Mouse (Mus musculus) right cerebral cortex, postnatal 4 days (tissue): ENCODE results near the gene Tmed10.

Experiments
- DNase-seq: peaks from one replicate; pipeline ENCODE4 v3.0.0-alpha.2; 2022

The Tmed10 gene

GRCm38 (mm10) chr12:85305247-85305892 is 69.3 kb downstream of the Tmed10 start:
- DNase-seq: peak; percentile 88

GRCm38 (mm10) chr12:85304725-85305124 is 69.9 kb downstream of the Tmed10 start:
- DNase-seq: no peak

GRCm38 (mm10) chr12:85303256-85303655 is 71.4 kb downstream of the Tmed10 start:
- no peak for DNase-seq

DNA sequence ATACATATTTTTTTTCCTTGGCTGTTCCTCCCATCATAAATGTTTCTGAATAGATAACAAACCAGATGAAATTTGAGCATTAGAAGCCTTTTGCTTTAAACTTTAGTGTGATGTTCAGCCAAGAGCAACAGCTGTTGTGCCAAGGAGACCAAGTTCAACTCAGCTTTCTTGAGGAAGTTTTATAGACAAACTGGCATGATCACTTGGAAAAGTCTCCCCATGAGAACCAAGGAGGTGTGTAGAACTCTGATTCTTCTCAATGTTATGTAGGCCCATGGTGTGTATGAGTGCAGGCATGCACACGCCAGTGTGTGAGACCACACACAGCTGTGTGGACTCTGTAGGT is 75.8 kb downstream of the Tmed10 start:
- no peak for DNase-seq

DNA sequence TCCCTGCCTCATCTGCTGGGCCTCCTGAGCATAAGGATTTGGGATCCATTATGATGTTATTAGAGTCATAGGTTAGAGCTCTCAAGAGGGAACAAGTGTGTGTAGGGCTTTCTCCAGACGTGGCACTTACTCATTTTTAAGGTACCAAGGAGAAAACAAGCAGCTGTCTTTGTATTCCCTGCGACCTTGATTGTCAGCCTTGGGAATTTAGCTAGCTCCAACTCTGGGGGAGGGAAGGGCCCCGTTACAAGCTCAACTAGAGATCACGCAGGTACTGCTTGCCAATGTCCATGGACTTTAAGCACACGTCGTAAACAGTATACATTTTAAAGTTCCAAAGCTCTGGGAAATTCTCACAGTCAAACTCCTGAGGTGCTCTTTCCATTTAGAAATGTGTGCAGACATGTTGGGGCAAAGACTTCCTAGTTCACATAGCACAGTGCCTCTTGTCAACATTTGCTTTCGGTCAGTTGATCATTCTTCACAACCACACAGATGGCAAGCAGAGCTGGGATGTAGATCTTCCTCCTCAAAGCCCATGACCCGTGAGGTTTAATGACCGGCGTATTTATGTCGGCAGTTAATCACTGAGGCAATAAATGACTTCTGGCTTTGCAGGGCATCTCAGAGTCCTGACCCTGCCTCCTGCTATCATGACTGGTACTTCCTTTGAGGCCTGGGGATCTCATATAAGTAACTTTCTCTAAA is 76.4 kb downstream of the Tmed10 start:
- DNase-seq: no peak

GRCm38 (mm10) chr12:85297345-85297997 is 77.2 kb downstream of the Tmed10 start:
- no peak for DNase-seq

GRCm38 (mm10) chr12:85296915-85297314 is 77.7 kb downstream of the Tmed10 start:
- DNase-seq: no peak

DNA sequence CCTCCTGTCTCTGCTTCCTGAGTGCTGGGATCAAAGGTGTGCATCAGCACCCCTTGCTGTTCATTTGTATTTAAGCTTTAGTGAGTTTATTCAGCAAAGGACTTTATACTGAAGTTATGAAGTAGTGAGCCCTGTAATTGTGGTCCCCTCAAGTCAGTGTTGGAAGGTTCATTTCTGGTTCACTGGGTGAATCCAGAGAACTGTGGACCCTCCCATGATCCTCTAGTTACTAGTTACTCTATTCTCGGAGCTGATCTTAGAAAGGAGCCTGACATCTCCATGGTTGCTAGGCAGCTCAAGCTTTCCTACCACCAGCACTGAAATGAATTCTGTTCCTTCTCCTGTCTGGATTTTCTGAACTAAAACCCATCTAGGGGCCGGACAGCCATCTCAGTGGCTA is 79.1 kb downstream of the Tmed10 start:
- no peak for DNase-seq

DNA sequence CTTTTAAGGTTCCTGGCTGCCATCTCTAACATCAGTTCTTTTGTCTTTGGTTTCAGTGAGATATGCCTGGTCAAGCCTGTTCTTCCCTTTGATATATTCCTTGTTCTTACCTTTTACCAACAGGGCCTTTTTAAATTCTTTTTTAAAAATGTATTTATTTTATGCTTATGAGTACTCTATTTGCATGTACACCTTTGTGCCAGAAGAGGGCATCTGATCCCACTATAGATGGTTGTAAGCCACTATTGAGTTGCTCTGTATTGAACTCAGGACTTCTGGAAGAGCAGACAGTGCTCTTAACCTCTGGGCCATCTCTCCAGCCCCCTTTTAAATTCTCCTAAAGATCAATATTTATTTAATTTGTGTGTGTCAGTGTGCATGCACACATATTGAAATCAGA is 81.7 kb downstream of the Tmed10 start:
- no peak for DNase-seq

- no peak for DNase-seq
Measured at GRCm38 (mm10) chr12:85292288-85292687, 82.4 kb downstream of the Tmed10 start.

GRCm38 (mm10) chr12:85291541-85291940 is 83.1 kb downstream of the Tmed10 start:
- no peak for DNase-seq

DNA sequence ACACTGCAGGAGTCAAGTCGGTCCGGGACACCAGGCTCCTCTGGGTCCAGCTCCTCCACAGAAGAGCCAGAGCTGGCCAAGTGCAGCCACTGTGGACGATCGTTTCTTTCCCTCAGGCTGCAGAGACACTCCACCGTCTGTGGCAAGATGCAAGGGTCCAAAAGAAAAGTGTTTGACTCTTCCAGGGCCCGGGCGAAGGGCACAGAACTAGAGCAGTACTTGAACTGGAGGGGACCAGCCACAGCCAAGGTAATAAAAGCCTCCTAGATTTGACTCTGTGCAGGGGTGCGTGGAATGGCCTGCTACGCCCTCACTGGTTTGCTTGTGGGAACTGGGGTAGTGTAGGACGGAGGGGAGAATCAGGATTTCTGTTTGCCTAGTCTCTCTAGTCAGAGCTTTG is 84.0 kb downstream of the Tmed10 start:
- no peak for DNase-seq
